Mouse (Mus musculus): ENCODE data around the gene Erbb2.

GRCm38 (mm10) chr11:98364410-98364809 lies 47.9 kb upstream of the Erbb2 start:
- TF ChIP-seq CTCF (IDR thresholded peaks at IDR 0.05; ENCODE audit: extremely low read depth, insufficient read length, insufficient replicate concordance, low read depth, low read length) (no peak), POLR2A (IDR thresholded peaks at IDR 0.05; ENCODE audit: low read depth, low read length) (no peak)

Measured in small intestine, adult 2 months (tissue).